ENCODE assay signal across 16 mouse cellular contexts in genomic region chr16:95601807-95602206, GRCm38 (mm10). TPM values are rescaled to one million over a fixed set of nuclear protein-coding genes. Genes with fewer than 3 reads are reported as not detected.
DNase-seq lines count a peak whose midpoint lies in the region; ATAC-seq and TF ChIP-seq lines count a peak whose summit lies in the region.
"Had no signal": no experiment of that assay in that cellular context is flagged by ENCODE, and none has a peak within 500 bp of the region (broad histone marks: within the 10 kb centered on the region; RNA-seq: fewer than 3 reads in every experiment).

No protein-coding gene starts in this region.

- no peak overlapping the region for H3K9ac ChIP-seq in lung, embryonic 16.5 days (ENCODE audit: low read length)
- no peak overlapping the region for H3K9ac ChIP-seq in embryonic facial prominence, embryonic 11.5 days (replicated peaks; ENCODE audit: low read length)
- H3K9ac ChIP-seq in limb, embryonic 14.5 days (ENCODE audit: low read depth, low read length, severe bottlenecking), result no peak overlapping the region
- H3K9ac ChIP-seq: heart, embryonic 15.5 days; liver, embryonic 14.5 days; stomach, embryonic 15.5 days had no signal

- no peak overlapping the region for H3K4me3 ChIP-seq in lung, embryonic 16.5 days (ENCODE audit: low read length)
- H3K4me3 ChIP-seq in embryonic facial prominence, embryonic 11.5 days (ENCODE audit: low read depth, low read length), result no peak overlapping the region
- H3K4me3 ChIP-seq in limb, embryonic 14.5 days (replicated peaks; ENCODE audit: low read length), result no peak overlapping the region
- H3K4me3 ChIP-seq: erythroblast, embryonic 14.5 days; heart, embryonic 15.5 days; stomach, embryonic 15.5 days had no signal

- H3K4me1 ChIP-seq in lung, embryonic 16.5 days (replicated peaks; ENCODE audit: control insufficient read depth, insufficient read depth, low read length), result peaks cover 17% of the 10 kb centered on the region; the same call in 1 of the 2 replicates
- no peaks in the 10 kb centered on the region for H3K4me1 ChIP-seq in embryonic facial prominence, embryonic 11.5 days (ENCODE audit: control insufficient read depth, insufficient read depth, low read length)
- peaks cover 24% of the 10 kb centered on the region for H3K4me1 ChIP-seq in limb, embryonic 14.5 days (ENCODE audit: control insufficient read depth, insufficient read depth, low read length)
- H3K4me1 ChIP-seq: heart, embryonic 15.5 days had no signal

- no peak for TF ChIP-seq POLR2A in limb, embryonic 14.5 days (IDR thresholded peaks at IDR 0.05; ENCODE audit: borderline replicate concordance, extremely low read depth, insufficient read depth, insufficient read length)

- peak overlapping the region; percentile 32 for H3K27ac ChIP-seq in lung, embryonic 16.5 days (ENCODE audit: low read length)
- 0 out of 2 replicates have a peak overlapping the region, but pooled peaks have one; percentile 25 for H3K27ac ChIP-seq in embryonic facial prominence, embryonic 11.5 days (replicated peaks; ENCODE audit: low read depth, low read length)
- peak overlapping the region; percentile 63 for H3K27ac ChIP-seq in limb, embryonic 14.5 days (replicated peaks; ENCODE audit: low read depth, low read length)
- H3K27ac ChIP-seq: heart, embryonic 15.5 days; liver, embryonic 14.5 days; stomach, embryonic 15.5 days had no signal

- no peak overlapping the region for H3K4me2 ChIP-seq in lung, embryonic 16.5 days (ENCODE audit: low read depth, low read length)
- no peak overlapping the region for H3K4me2 ChIP-seq in embryonic facial prominence, embryonic 11.5 days (ENCODE audit: low read depth, low read length)
- H3K4me2 ChIP-seq in limb, embryonic 14.5 days (replicated peaks; ENCODE audit: low read depth, low read length, severe bottlenecking), result no peak overlapping the region
- H3K4me2 ChIP-seq: heart, embryonic 15.5 days; stomach, embryonic 15.5 days had no signal

- peak; percentile 42; the same call in 1 of the 2 replicates for ATAC-seq in lung, embryonic 16.5 days (ENCODE audit: low read depth)
- no peak for ATAC-seq in embryonic facial prominence, embryonic 11.5 days (replicated peaks; ENCODE audit: insufficient number of reproducible peaks, low FRiP score, low TSS enrichment, low read depth)
- peak; percentile 17; the same call in 1 of the 2 replicates for ATAC-seq in limb, embryonic 14.5 days (ENCODE audit: low FRiP score, low read depth)

- no peaks in the 10 kb centered on the region for H3K27me3 ChIP-seq in lung, embryonic 16.5 days (ENCODE audit: control insufficient read depth, insufficient read depth, low read depth, low read length)
- no peaks in the 10 kb centered on the region for H3K27me3 ChIP-seq in embryonic facial prominence, embryonic 11.5 days (ENCODE audit: control insufficient read depth, insufficient read depth, low read length)
- no peaks in the 10 kb centered on the region for H3K27me3 ChIP-seq in limb, embryonic 14.5 days (ENCODE audit: control insufficient read depth, insufficient read depth, low read length)
- H3K27me3 ChIP-seq: heart, embryonic 15.5 days; stomach, embryonic 15.5 days had no signal

- no peaks in the 10 kb centered on the region for H3K36me3 ChIP-seq in lung, embryonic 16.5 days (ENCODE audit: control insufficient read depth, insufficient read depth, low read length)
- no peaks in the 10 kb centered on the region for H3K36me3 ChIP-seq in embryonic facial prominence, embryonic 11.5 days (replicated peaks; ENCODE audit: control insufficient read depth, insufficient read depth, low read depth, low read length)
- H3K36me3 ChIP-seq in limb, embryonic 14.5 days (ENCODE audit: control insufficient read depth, insufficient read depth, low read length), result no peaks in the 10 kb centered on the region; the same call in 1 of the 2 replicates
- H3K36me3 ChIP-seq: heart, embryonic 15.5 days; stomach, embryonic 15.5 days had no signal

- WGBS in lung, embryonic 16.5 days, result 34% methylated on average over 4 of the region's 4 CpGs
- WGBS in embryonic facial prominence, embryonic 11.5 days, result 44% methylated on average over 4 of the region's 4 CpGs
- 30% methylated on average over 4 of the region's 4 CpGs for WGBS in limb, embryonic 14.5 days

- H3K9me3 ChIP-seq in lung, embryonic 16.5 days (ENCODE audit: control insufficient read depth, low read length), result no peaks in the 10 kb centered on the region
- no peaks in the 10 kb centered on the region for H3K9me3 ChIP-seq in embryonic facial prominence, embryonic 11.5 days (replicated peaks; ENCODE audit: control insufficient read depth, low read length)
- H3K9me3 ChIP-seq in limb, embryonic 14.5 days (ENCODE audit: control insufficient read depth, low read length), result no peaks in the 10 kb centered on the region
- H3K9me3 ChIP-seq: heart, embryonic 15.5 days; stomach, embryonic 15.5 days had no signal

- peak; percentile 51 for DNase-seq in embryo, embryonic 11 days
- DNase-seq in embryo, embryonic 9.5 days (ENCODE audit: extremely low spot score), result no peak
- DNase-seq in lung, postnatal 10 days, result no peak
- peak; percentile 36 for DNase-seq in embryonic facial prominence, embryonic 11.5 days (ENCODE audit: low spot score)
- DNase-seq in limb, embryonic 14.5 days (ENCODE audit: low spot score), result no peak
- DNase-seq in frontal cortex, postnatal 36 days (ENCODE audit: low spot score in 2 of 2), result no peak
- DNase-seq in cerebellum, postnatal 10 days, result no peak
- DNase-seq: adrenal gland, postnatal 10 days; cerebellum, adult 9-11 months; heart, adult 11 months; kidney, adult 8-10 months had no signal

RNA-seq across cellular contexts. Expression of gene Erg, which starts 15.4 kb away (rescaled TPM):
- polyA plus RNA-seq in lung, embryonic 16.5 days (2015; fragmentation: Nextera tagmentation; extraction: Ambion mirVana), result 11.7 and 11.9 TPM in 2 replicates
- 2.5 and 2.9 TPM in 2 replicates for polyA plus RNA-seq in embryonic facial prominence, embryonic 11.5 days (2014; fragmentation: Nextera tagmentation; extraction: Ambion mirVana)
- polyA plus RNA-seq in limb, embryonic 14.5 days (2012; rRNA removed), result 40.6 and 52.5 TPM in 2 replicates
- polyA plus RNA-seq in limb, embryonic 14.5 days (2014; fragmentation: Nextera tagmentation; extraction: Ambion mirVana), result 18.9 and 21.6 TPM in 2 replicates
- polyA plus RNA-seq: erythroblast, embryonic 14.5 days had no signal

Comparison
In these comparisons a context has a peak if more than half of its experiments do, and no peak if none do; other contexts are left out.
1. DNase-seq: peak in embryo, embryonic 11 days (single experiment) and embryonic facial prominence, embryonic 11.5 days (single experiment); none in embryo, embryonic 9.5 days (single experiment), lung, postnatal 10 days (single experiment), limb, embryonic 14.5 days (single experiment), frontal cortex, postnatal 36 days (0 of 2) and cerebellum, postnatal 10 days (0 of 2).
2. Peak in every context shown above with its lines, with median percentiles within 50 percentile points of each other: H3K27ac ChIP-seq.